Mouse (Mus musculus) limb, embryonic 12.5 days (tissue): ENCODE data around the gene Etv6. TPM values are rescaled to one million over a fixed set of nuclear protein-coding genes. Genes with fewer than 3 reads are reported as not detected.

Experiments
- ATAC-seq: fragments of 200-750 bp; cut with Nextera tagmentation; 2 replicates; pipeline ENCODE4 v1.8.0; 2017; ENCODE audit warnings: low read depth, moderate TSS enrichment; ENCODE audit not compliant: insufficient number of reproducible peaks, insufficient read depth, low FRiP score, low TSS enrichment
- H3K27ac ChIP-seq: fragments of 300-500 bp; sonication (generic); 2 replicates; pipeline ENCODE4 v1.5.1; 2016; ENCODE audit warnings: mild to moderate bottlenecking, moderate library complexity
- H3K27me3 ChIP-seq: fragments of 300-500 bp; sonication (generic); 2 replicates; pipeline ENCODE4 v1.6.1; 2016; ENCODE audit warnings: mild to moderate bottlenecking, moderate library complexity
- H3K36me3 ChIP-seq: fragments of 300-500 bp; sonication (generic); 2 replicates; pipeline ENCODE4 v1.6.1; 2016; ENCODE audit warnings: mild to moderate bottlenecking, moderate library complexity
- H3K4me1 ChIP-seq: fragments of 300-500 bp; sonication (generic); replicated peaks from 2 replicates; pipeline ENCODE4 v1.6.1; 2016
- H3K4me2 ChIP-seq: fragments of 300-500 bp; sonication (generic); 2 replicates; pipeline ENCODE4 v1.6.1; 2016; ENCODE audit warnings: mild to moderate bottlenecking, moderate library complexity
- H3K4me3 ChIP-seq: fragments of 300-500 bp; sonication (generic); replicated peaks from 2 replicates; pipeline ENCODE4 v1.5.1; 2016; ENCODE audit warnings: mild to moderate bottlenecking
- H3K9ac ChIP-seq: fragments of 300-500 bp; sonication (generic); replicated peaks from 2 replicates; pipeline ENCODE4 v1.6.1; 2016; ENCODE audit warnings: mild to moderate bottlenecking, moderate library complexity
- H3K9me3 ChIP-seq: fragments of 300-500 bp; sonication (generic); 2 replicates; pipeline ENCODE4 v1.6.1; 2016; ENCODE audit warnings: mild to moderate bottlenecking, moderate library complexity
- WGBS: fragments of 180-500 bp; shearing (Covaris S2); methylation state at CpG from one replicate; pipeline ENCODE4 v1.1.7; 2016; 5-methylcytosine and 5-hydroxymethylcytosine counted together
- polyA plus RNA-seq: library from polyadenylated mRNA; unstranded; fragments of >200 nt; fragmentation: Nextera tagmentation; extraction: Ambion mirVana; gene quantifications from 2 replicates; pipeline ENCODE4 v1.2.1, GENCODE M21; 2016

The Etv6 gene
- polyA plus RNA-seq, 1 experiment from 2014 or later: 16.3 TPM

- ATAC-seq: no peak
- no peaks in the 10 kb centered on the region for H3K9me3 ChIP-seq
- no peaks in the 10 kb centered on the region for H3K27me3 ChIP-seq
- H3K9ac ChIP-seq: no peak overlapping the region
- peaks cover 25% of the 10 kb centered on the region for H3K4me1 ChIP-seq
- no peak overlapping the region for H3K27ac ChIP-seq
- 0 out of 2 replicates have a peak, but pooled peaks cover 6% of the 10 kb centered on the region for H3K36me3 ChIP-seq
- no peak overlapping the region for H3K4me2 ChIP-seq
- H3K4me3 ChIP-seq: no peak overlapping the region
- WGBS: 68% methylated on average over 10 of the region's 10 CpGs
Observed at GRCm38 (mm10) chr6:134058886-134059551, 23.5 kb downstream of the Etv6 start.

DNA sequence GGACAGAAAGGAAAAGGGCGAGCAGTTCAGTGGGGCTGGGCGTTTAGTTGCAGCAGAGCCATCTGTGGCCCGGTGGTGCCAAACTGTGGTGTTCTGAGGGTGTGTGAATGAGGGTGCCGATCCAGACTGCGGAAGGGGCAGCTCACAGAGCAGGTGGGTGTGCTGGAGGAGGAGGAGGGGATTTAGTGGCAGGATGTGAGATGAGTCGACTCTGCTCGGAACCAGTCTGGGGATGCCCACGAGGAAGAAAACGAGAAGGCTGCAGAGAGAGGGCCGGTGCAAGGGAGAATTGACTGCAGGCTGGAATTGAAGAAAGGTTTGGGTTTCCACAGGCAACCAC is 24.0 kb downstream of the Etv6 start:
- no peaks in the 10 kb centered on the region for H3K27me3 ChIP-seq
- ATAC-seq: no peak
- no peak overlapping the region for H3K4me3 ChIP-seq
- no peak overlapping the region for H3K4me2 ChIP-seq
- peaks cover 25% of the 10 kb centered on the region for H3K4me1 ChIP-seq
- 64% methylated on average over 10 of the region's 10 CpGs for WGBS
- H3K9ac ChIP-seq: no peak overlapping the region
- H3K36me3 ChIP-seq: 0 out of 2 replicates have a peak, but pooled peaks cover 5% of the 10 kb centered on the region
- no peak overlapping the region for H3K27ac ChIP-seq
- H3K9me3 ChIP-seq: no peaks in the 10 kb centered on the region

GRCm38 (mm10) chr6:134060036-134060435 is 24.5 kb downstream of the Etv6 start:
- Histone ChIP-seq H3K27me3 (no peaks in the 10 kb centered on the region), H3K4me1 (peaks cover 27% of the 10 kb centered on the region), H3K4me2 (no peak overlapping the region), H3K4me3 (no peak overlapping the region), H3K9ac (no peak overlapping the region), H3K27ac (no peak overlapping the region), H3K36me3 (0 out of 2 replicates have a peak, but pooled peaks cover under 1% of the 10 kb centered on the region), H3K9me3 (no peaks in the 10 kb centered on the region)
- ATAC-seq: no peak
- WGBS: 87% methylated on average over 9 of the region's 9 CpGs

GRCm38 (mm10) chr6:134060811-134061210 is 25.3 kb downstream of the Etv6 start:
- ATAC-seq: no peak
- Histone ChIP-seq H3K27me3 (no peaks in the 10 kb centered on the region), H3K4me1 (peaks cover 21% of the 10 kb centered on the region), H3K4me2 (no peak overlapping the region), H3K36me3 (no peaks in the 10 kb centered on the region), H3K9ac (no peak overlapping the region), H3K4me3 (no peak overlapping the region), H3K27ac (no peak overlapping the region), H3K9me3 (no peaks in the 10 kb centered on the region)
- 72% methylated on average over 12 of the region's 12 CpGs for WGBS

DNA sequence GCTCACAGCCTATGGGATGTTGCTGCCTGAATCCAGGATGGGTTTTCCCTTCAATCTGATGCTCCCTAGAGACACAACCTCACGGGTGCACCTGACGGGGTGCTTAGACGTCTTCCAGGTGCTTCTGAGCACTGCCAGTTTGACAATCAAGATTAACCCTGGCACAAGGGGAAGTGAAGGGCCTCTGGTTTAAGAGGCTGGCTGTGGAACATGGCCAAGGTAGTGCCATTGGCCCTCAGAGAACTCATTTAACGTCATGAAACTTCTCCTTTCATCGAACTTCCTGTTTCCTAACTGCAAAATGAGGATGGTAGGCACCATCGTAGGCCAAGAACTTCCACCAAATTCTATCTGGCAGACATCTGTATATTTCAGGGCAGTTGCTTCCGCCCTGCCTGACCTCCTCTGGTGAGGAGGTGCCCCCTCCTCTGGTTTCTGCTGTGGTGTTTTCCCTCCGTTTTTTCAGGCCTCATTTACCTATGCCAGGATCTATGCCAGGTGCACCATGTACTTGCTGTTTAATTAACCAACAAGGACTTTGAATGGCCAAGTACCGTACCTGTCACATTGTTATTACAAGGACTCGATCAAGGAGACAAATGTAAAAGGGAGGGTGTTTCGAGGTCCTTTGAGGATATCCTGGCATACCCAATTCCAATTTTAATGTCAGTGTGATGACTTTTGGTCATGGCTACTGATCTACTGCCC is 29.7 kb downstream of the Etv6 start:
- 82% methylated on average over 11 of the region's 11 CpGs for WGBS
- Histone ChIP-seq H3K36me3 (peaks cover 28% of the 10 kb centered on the region; the same call in 1 of the 2 replicates), H3K27ac (no peak overlapping the region), H3K27me3 (no peaks in the 10 kb centered on the region), H3K4me1 (peaks cover 7% of the 10 kb centered on the region; the same call in 1 of the 2 replicates), H3K9ac (no peak overlapping the region), H3K4me2 (no peak overlapping the region), H3K4me3 (no peak overlapping the region), H3K9me3 (no peaks in the 10 kb centered on the region)
- no peak for ATAC-seq

DNA sequence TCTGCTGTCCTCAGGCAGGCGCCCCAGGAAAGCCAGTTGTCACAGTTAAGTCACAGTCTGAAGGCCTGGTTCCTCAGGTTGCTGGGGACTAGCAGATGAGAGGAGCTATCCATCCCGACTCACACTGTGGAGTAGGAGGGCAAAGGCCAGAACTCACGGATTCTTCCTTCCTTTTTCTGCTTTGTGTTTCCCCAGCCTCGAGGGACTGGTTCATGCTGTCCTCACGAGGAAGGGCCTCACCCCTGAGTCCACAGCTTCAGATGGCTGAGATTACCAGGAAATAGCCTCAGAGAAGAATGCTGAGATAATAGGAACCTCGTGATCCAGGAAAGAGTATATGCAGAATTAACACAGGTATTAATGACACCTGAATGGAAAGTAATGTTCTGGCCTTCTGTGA is 30.6 kb downstream of the Etv6 start:
- Histone ChIP-seq H3K27ac (no peak overlapping the region), H3K4me3 (no peak overlapping the region), H3K9ac (no peak overlapping the region), H3K9me3 (no peaks in the 10 kb centered on the region), H3K27me3 (no peaks in the 10 kb centered on the region), H3K4me2 (no peak overlapping the region), H3K4me1 (peaks cover 4% of the 10 kb centered on the region; the same call in 1 of the 2 replicates), H3K36me3 (peaks cover 34% of the 10 kb centered on the region; the same call in 1 of the 2 replicates)
- 69% methylated on average over 6 of the region's 6 CpGs for WGBS
- no peak for ATAC-seq

DNA sequence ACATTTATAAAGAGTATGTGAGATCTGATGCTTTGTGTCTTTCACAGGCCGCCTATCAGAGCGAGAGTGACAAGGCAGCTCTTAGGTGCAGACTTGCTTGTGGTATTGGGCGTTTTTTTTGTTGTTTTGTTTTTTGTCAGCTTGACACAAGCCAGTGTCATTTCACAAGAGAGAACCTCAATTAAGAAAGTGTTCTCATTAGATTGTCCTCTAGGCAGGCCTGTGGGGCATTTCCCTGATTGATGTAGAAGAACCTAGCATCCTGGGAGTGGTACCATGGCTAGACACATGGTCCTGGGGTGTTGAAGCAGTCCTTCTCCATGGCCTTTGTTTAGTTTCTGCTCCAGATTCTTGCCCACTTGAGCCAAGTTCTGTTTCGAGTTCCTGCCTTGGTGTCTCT is 31.5 kb downstream of the Etv6 start:
- 0 out of 2 replicates have a peak, but pooled peaks cover 2% of the 10 kb centered on the region for H3K4me1 ChIP-seq
- ATAC-seq: no peak
- peaks cover 34% of the 10 kb centered on the region; the same call in 1 of the 2 replicates for H3K36me3 ChIP-seq

DNA sequence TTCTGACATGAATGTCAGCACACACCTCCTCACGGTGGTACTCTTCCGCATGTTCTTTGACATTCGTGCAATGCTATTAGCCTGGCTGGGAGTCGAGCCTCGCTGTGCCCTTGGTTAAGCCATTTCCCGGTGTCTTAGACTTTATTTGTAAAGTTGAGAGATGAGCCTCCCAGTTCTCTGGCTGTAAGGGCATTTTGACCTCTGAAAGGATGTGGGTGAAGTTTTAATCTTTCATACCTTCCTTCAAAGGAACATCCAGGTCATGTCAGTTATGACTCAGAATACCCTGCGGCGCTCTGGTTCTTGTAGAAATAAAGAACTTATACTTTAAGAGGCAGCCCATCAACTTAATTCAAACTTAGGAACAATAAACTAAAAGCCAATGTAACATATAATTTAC is 32.0 kb downstream of the Etv6 start:
- H3K9ac ChIP-seq: no peak overlapping the region
- no peak overlapping the region for H3K4me3 ChIP-seq
- peaks cover 34% of the 10 kb centered on the region; the same call in 1 of the 2 replicates for H3K36me3 ChIP-seq
- H3K27ac ChIP-seq: no peak overlapping the region
- WGBS: 95% methylated on average over 8 of the region's 8 CpGs
- 0 out of 2 replicates have a peak, but pooled peaks cover 2% of the 10 kb centered on the region for H3K4me1 ChIP-seq
- H3K9me3 ChIP-seq: no peaks in the 10 kb centered on the region
- H3K4me2 ChIP-seq: no peak overlapping the region
- H3K27me3 ChIP-seq: no peaks in the 10 kb centered on the region
- ATAC-seq: no peak

More for the DNA sequence above, 31.5 kb downstream of the Etv6 start:
- no peak overlapping the region for H3K9ac ChIP-seq
- no peak overlapping the region for H3K27ac ChIP-seq
- no peaks in the 10 kb centered on the region for H3K27me3 ChIP-seq
- H3K4me3 ChIP-seq: no peak overlapping the region
- H3K4me2 ChIP-seq: no peak overlapping the region
- no peaks in the 10 kb centered on the region for H3K9me3 ChIP-seq
- WGBS: 92% methylated on average over 4 of the region's 4 CpGs

DNA sequence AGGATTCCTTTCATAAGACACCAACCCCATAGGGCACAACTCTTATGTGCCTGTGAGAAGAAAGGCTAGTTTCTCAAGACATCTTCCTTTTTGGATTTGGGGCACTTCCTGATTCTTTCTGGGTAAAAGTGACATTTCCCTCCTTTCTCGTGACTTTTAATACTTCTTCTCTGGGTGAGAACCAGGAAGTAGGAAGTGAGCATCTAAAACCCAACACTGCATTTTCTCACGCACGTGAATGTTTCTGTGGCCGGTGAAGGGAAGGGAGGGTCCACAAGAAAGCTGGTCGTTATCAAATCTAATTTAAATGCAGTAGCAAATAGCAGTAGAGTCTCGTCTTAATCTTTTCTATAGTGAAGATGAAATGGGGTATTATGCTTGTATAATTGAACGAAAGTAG is 36.9 kb downstream of the Etv6 start:
- H3K36me3 ChIP-seq: peaks cover 45% of the 10 kb centered on the region
- no peaks in the 10 kb centered on the region for H3K27me3 ChIP-seq
- no peak overlapping the region for H3K4me3 ChIP-seq
- H3K9me3 ChIP-seq: no peaks in the 10 kb centered on the region
- H3K9ac ChIP-seq: no peak overlapping the region
- ATAC-seq: no peak
- no peak overlapping the region for H3K27ac ChIP-seq
- no peak overlapping the region for H3K4me2 ChIP-seq
- WGBS: 88% methylated on average over 7 of the region's 7 CpGs
- H3K4me1 ChIP-seq: no peaks in the 10 kb centered on the region

- ATAC-seq: no peak
- Histone ChIP-seq H3K9me3 (no peaks in the 10 kb centered on the region), H3K4me3 (no peak overlapping the region), H3K36me3 (peaks cover 43% of the 10 kb centered on the region), H3K27ac (no peak overlapping the region), H3K4me2 (no peak overlapping the region), H3K4me1 (no peaks in the 10 kb centered on the region), H3K27me3 (no peaks in the 10 kb centered on the region), H3K9ac (no peak overlapping the region)
- whole genome bisulfite sequencing: 93% methylated on average over 6 of the region's 6 CpGs
Observed at GRCm38 (mm10) chr6:134072906-134073305, 37.4 kb downstream of the Etv6 start.

DNA sequence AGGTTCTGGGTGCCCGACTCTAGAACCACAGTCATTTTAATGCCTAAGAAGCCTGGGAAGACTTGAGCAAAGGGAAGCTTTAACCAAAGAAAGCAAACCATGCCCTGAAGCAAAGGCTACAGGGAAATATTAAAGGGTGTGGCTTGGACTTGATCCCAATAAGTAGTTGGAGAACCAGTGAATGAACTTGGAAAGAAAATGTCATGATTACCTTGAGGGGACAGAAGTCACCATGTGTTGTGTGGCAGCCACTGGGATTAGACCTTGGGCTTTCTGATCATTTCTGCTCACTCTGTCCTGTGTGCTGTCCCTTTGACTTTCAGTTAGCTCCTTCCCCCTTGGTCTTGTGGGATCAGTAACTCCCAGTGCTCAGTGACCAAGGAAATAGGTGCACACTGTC is 38.9 kb downstream of the Etv6 start:
- ATAC-seq: no peak
- H3K27me3 ChIP-seq: no peaks in the 10 kb centered on the region
- H3K9ac ChIP-seq: no peak overlapping the region
- no peaks in the 10 kb centered on the region for H3K9me3 ChIP-seq
- no peak overlapping the region for H3K4me2 ChIP-seq
- H3K4me3 ChIP-seq: no peak overlapping the region
- H3K36me3 ChIP-seq: peaks cover 36% of the 10 kb centered on the region
- WGBS: 97% methylated on average over 1 of the region's 1 CpGs
- no peaks in the 10 kb centered on the region for H3K4me1 ChIP-seq
- H3K27ac ChIP-seq: no peak overlapping the region
